Mouse (Mus musculus) thymus, postnatal 4 days (tissue): ENCODE measurements around the gene Nptx2.

Experiments used
- DNase-seq: peaks from one replicate; pipeline ENCODE4 v3.0.0; 2021

Gene Nptx2

GRCm38 (mm10) chr5:144591248-144591880 lies 45.7 kb downstream of the Nptx2 start:
- DNase-seq = no peak

DNA sequence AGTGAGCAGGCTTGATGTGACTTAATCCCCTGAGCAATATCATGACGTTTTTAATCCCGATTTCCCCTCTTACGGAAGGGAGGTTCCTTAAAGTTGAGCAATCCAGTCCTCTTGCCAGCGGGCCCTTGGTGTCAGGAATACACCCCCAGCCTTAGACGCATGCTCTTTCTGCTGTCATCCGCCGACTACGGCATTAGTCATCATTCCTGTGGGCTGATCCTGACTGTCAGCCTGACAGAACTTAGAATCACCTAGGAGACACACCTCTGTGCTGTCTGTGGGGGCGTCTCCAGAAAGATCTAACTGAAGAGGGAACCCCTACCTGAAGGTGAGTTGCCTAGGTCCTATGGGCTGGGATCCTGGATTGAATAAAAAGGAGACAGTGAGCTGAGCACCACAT lies 49.1 kb downstream of the Nptx2 start:
- no peak for DNase-seq
